Mouse (Mus musculus): ENCODE results near the gene Zfp784. TPM values are rescaled to one million over a fixed set of nuclear protein-coding genes. Genes with fewer than 3 reads are reported as not detected.
A peak's percentile ranks its signal among the peaks of the same experiment; 100 is the strongest.
"Not testable (repeated sequence)": the region's sequence is repeated elsewhere in the genome, so short reads cannot be mapped to it uniquely, and the experiment has no call there.

Gene Zfp784
- polyA plus RNA-seq, 1 experiment, result 5.2 TPM

GRCm38 (mm10) chr7:5081241-5081640 is 43.0 kb upstream of the Zfp784 start:
- no peak for DNase-seq
- no peak overlapping the region for H3K4me3 ChIP-seq (ENCODE audit: control insufficient read depth, insufficient read depth, low read length)
- H3K4me1 ChIP-seq (replicated peaks; ENCODE audit: control insufficient read depth, insufficient read depth, low read length), result peaks cover 8% of the 10 kb centered on the region
- no peak overlapping the region for H3K27ac ChIP-seq (ENCODE audit: control insufficient read depth, insufficient read depth, low read length)
- H3K27me3 ChIP-seq (ENCODE audit: control insufficient read depth, insufficient read depth, low read length), result no peaks in the 10 kb centered on the region
- 71% methylated on average over 6 of the region's 6 CpGs for WGBS
- TF ChIP-seq POLR2A (IDR thresholded peaks at IDR 0.05; ENCODE audit: control insufficient read depth, extremely low read depth, insufficient read depth, low read length, poor library complexity) (no peak), CTCF (IDR thresholded peaks at IDR 0.05; ENCODE audit: borderline replicate concordance, control insufficient read depth, extremely low read depth, insufficient read depth, low read length, poor library complexity) (no peak)
- H3K36me3 ChIP-seq (ENCODE audit: control insufficient read depth, insufficient read depth, low read length), result peaks cover 39% of the 10 kb centered on the region

GRCm38 (mm10) chr7:5080815-5081214 is 42.6 kb upstream of the Zfp784 start:
- no peaks in the 10 kb centered on the region for H3K27me3 ChIP-seq (ENCODE audit: control insufficient read depth, insufficient read depth, low read length)
- no peak for DNase-seq
- H3K27ac ChIP-seq (ENCODE audit: control insufficient read depth, insufficient read depth, low read length), result no peak overlapping the region
- WGBS, result 18% methylated on average over 6 of the region's 6 CpGs
- H3K36me3 ChIP-seq (ENCODE audit: control insufficient read depth, insufficient read depth, low read length), result peaks cover 42% of the 10 kb centered on the region
- H3K4me1 ChIP-seq (replicated peaks; ENCODE audit: control insufficient read depth, insufficient read depth, low read length), result peaks cover 8% of the 10 kb centered on the region
- H3K4me3 ChIP-seq (ENCODE audit: control insufficient read depth, insufficient read depth, low read length), result peak overlapping the region; percentile 78
- TF ChIP-seq CTCF (IDR thresholded peaks at IDR 0.05; ENCODE audit: borderline replicate concordance, control insufficient read depth, extremely low read depth, insufficient read depth, low read length, poor library complexity), result no peak
- TF ChIP-seq POLR2A (IDR thresholded peaks at IDR 0.05; ENCODE audit: control insufficient read depth, extremely low read depth, insufficient read depth, low read length, poor library complexity), result no peak

- Histone ChIP-seq H3K36me3 (ENCODE audit: control insufficient read depth, insufficient read depth, low read length) (peaks cover 46% of the 10 kb centered on the region), H3K4me3 (ENCODE audit: control insufficient read depth, insufficient read depth, low read length) (peak within 1 kb of the TSS; percentile 78), H3K4me1 (replicated peaks; ENCODE audit: control insufficient read depth, insufficient read depth, low read length) (peaks cover 8% of the 10 kb centered on the region), H3K27me3 (ENCODE audit: control insufficient read depth, insufficient read depth, low read length) (no peaks in the 10 kb centered on the region), H3K27ac (ENCODE audit: control insufficient read depth, insufficient read depth, low read length) (no peak within 1 kb of the TSS; the same call in 1 of the 2 replicates)
- TF ChIP-seq POLR2A (IDR thresholded peaks at IDR 0.05; ENCODE audit: control insufficient read depth, extremely low read depth, insufficient read depth, low read length, poor library complexity) (peak; percentile 43; the same call in 1 of the 2 replicates), CTCF (IDR thresholded peaks at IDR 0.05; ENCODE audit: borderline replicate concordance, control insufficient read depth, extremely low read depth, insufficient read depth, low read length, poor library complexity) (0 out of 2 replicates have a peak, but pooled peaks have one; percentile 5)
- peak; percentile 96 for DNase-seq
- WGBS, result under 1% methylated on average over 81 of the region's 81 CpGs
Measured at GRCm38 (mm10) chr7:5080010-5080751, 41.9 kb upstream of the Zfp784 start, which contains the start of gene Epn1. Epn1 (plus strand) TSS chr7:5080235.

- peaks cover 46% of the 10 kb centered on the region for H3K36me3 ChIP-seq (ENCODE audit: control insufficient read depth, insufficient read depth, low read length)
- WGBS, result 58% methylated on average over 9 of the region's 13 CpGs
Measured at GRCm38 (mm10) chr7:5079365-5080009, 41.2 kb upstream of the Zfp784 start.

GRCm38 (mm10) chr7:5076931-5077330 is 38.7 kb upstream of the Zfp784 start:
- Histone ChIP-seq H3K27ac (ENCODE audit: control insufficient read depth, insufficient read depth, low read length) (no peak overlapping the region), H3K36me3 (ENCODE audit: control insufficient read depth, insufficient read depth, low read length) (peaks cover 67% of the 10 kb centered on the region), H3K27me3 (ENCODE audit: control insufficient read depth, insufficient read depth, low read length) (no peaks in the 10 kb centered on the region), H3K4me1 (replicated peaks; ENCODE audit: control insufficient read depth, insufficient read depth, low read length) (peaks cover 7% of the 10 kb centered on the region), H3K4me3 (ENCODE audit: control insufficient read depth, insufficient read depth, low read length) (no peak overlapping the region)
- WGBS, result 93% methylated on average over 2 of the region's 2 CpGs
- DNase-seq, result no peak
- no peak for TF ChIP-seq CTCF (IDR thresholded peaks at IDR 0.05; ENCODE audit: borderline replicate concordance, control insufficient read depth, extremely low read depth, insufficient read depth, low read length, poor library complexity)
- no peak for TF ChIP-seq POLR2A (IDR thresholded peaks at IDR 0.05; ENCODE audit: control insufficient read depth, extremely low read depth, insufficient read depth, low read length, poor library complexity)

More at GRCm38 (mm10) chr7:5079365-5080009, 41.2 kb upstream of the Zfp784 start:
- H3K4me3 ChIP-seq (ENCODE audit: control insufficient read depth, insufficient read depth, low read length), result peak overlapping the region; percentile 20; the same call in 1 of the 2 replicates
- H3K27ac ChIP-seq (ENCODE audit: control insufficient read depth, insufficient read depth, low read length); H3K27me3 ChIP-seq (ENCODE audit: control insufficient read depth, insufficient read depth, low read length); H3K4me1 ChIP-seq (replicated peaks; ENCODE audit: control insufficient read depth, insufficient read depth, low read length); DNase-seq: not testable (repeated sequence)

GRCm38 (mm10) chr7:5074984-5075383 is 36.7 kb upstream of the Zfp784 start:
- no peak for DNase-seq
- H3K36me3 ChIP-seq (ENCODE audit: control insufficient read depth, insufficient read depth, low read length), result peaks cover 87% of the 10 kb centered on the region
- no peak overlapping the region for H3K27ac ChIP-seq (ENCODE audit: control insufficient read depth, insufficient read depth, low read length)
- no peaks in the 10 kb centered on the region for H3K4me1 ChIP-seq (replicated peaks; ENCODE audit: control insufficient read depth, insufficient read depth, low read length)
- WGBS, result 95% methylated on average over 5 of the region's 5 CpGs
- no peak overlapping the region for H3K4me3 ChIP-seq (ENCODE audit: control insufficient read depth, insufficient read depth, low read length)
- no peaks in the 10 kb centered on the region for H3K27me3 ChIP-seq (ENCODE audit: control insufficient read depth, insufficient read depth, low read length)
- TF ChIP-seq POLR2A (IDR thresholded peaks at IDR 0.05; ENCODE audit: control insufficient read depth, extremely low read depth, insufficient read depth, low read length, poor library complexity) (no peak), CTCF (IDR thresholded peaks at IDR 0.05; ENCODE audit: borderline replicate concordance, control insufficient read depth, extremely low read depth, insufficient read depth, low read length, poor library complexity) (no peak)

All from thymus, adult 2 months (tissue).